Mouse (Mus musculus): ENCODE results near the gene Epha1.

The Epha1 gene

DNA sequence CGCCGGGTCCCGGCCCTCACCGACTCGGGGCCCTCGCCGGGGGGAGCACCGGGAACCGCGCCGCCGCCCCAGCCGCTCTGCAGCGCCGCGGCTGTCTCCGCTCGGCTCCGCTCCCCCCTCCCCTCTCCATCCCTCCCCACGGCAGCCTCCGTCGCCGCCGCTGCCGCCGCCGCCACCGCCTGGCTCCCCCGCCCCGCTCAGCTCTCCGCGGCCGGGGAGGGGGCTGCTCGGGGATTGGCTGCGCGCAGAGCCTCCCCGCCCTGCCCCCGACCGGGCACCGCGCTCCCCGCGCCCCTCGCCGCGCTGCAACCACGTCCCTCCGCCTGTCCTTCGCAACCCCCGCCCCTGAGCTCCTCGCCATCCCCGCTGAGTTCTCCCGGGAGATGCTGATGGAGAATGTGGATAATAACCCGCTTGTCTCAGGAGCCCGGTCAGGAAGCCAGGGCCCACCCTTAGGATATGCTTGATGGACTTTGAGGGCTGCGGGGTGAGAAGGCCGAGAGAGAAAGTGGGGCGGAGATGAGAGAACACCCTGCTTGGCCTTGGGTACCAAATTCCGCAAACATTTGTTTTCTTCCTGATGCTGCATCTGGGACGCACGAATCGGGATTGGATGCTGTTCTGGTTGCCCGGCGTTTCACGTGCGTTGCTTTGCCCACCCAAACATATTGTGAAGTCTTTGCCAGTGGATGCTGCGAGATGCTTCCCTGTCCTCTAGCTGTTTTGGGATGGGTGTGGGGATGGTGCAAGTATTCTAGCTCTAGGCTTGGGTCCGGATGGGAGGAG, 48.4 kb downstream of the Epha1 start, which contains the start of gene Fam131b:
Fam131b (minus strand) TSS at position 162 of the 786 bp plus-strand sequence.
- in situ Hi-C loops (cut with MboI, MseI): loop anchor here (5.0 kb wide), 1 partner anchor 77 kb away; the partner anchor contains the start of gene Gstk1

DNA sequence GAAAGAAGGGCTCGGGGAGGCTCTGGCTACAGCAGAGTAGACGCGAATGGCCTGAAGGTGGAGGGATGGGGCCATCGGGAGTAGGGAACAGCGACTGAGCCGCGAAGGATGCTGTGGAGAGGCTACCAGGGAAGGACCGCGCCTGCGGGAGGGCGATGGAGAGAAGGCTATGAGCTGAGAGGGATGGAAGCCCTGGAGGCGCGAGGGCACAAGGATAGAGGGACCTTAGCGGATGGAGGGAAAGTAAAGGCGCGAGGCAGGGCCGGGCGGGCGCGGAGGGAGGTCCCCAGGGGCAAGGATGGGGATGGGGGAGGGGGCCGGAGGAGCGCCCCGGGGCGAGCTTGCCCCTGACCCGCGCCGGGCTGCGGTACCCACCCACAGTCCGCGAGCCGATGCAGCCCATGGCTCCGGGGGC, 49.0 kb downstream of the Epha1 start:
- in situ Hi-C loops (cut with MboI, MseI): loop anchor here (5.0 kb wide), 1 partner anchor 77 kb away; the partner anchor contains the start of gene Gstk1

DNA sequence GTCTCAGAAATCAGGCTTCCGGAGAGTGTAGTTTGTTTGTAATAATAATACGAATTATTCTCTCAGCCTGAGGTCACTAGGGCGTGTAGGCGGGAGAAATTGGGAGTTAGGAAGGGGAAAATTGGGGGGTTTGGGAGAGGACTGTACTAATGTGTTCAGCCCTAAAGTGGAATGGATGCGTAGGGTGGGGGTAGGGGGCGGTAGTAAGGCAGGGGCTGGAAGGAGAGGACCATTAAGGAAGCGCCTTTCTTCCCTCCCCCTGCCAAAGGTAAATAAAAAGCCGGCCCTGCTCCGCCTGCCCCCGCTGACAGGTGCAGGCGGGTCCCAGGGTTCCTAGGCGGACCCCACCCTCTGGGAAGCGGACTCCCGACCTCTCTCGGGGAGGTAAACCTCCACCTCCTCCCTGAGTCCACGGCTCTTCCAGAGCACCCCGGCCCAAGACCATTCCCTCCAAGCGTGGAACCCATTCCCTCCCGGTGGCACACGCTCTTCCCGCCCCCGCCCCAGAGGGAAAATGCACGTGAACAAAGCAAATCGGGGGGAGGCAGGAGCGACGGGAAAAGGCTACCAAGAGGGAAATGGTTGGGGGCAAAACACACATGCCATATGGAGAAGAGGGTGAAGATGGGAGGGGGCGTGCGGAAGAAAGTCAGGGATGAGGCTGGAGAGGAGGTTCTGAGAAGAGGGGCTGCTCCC, 49.5 kb downstream of the Epha1 start:
- in situ Hi-C loops (cut with MboI, MseI): loop anchor here (5.0 kb wide), 1 partner anchor 76 kb away; the partner anchor contains the start of gene Gstk1

DNA sequence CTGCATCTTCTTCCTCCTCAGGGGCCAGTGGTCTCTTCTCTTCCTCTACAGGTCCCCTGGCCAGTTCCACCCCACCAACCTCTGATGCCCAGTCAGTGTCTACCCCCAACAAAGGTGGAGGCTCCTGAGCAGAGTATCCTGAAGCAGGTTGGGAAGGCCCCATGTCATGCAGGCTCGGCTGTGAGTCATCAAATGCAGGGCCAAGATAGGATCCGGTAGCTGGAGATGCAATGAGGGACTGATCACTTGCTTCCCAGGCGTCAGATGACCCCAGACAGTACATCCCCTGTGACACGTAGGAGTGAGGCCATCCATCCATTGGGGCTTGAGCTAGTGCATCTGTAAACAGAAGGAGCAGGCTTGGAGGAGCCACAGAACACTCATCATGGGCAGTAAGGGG, 54.8 kb downstream of the Epha1 start:
- in situ Hi-C loops (cut with MboI, MseI): loop anchor here (10.0 kb wide), 1 partner anchor 267 kb away; no protein-coding TSS in a partner anchor

DNA sequence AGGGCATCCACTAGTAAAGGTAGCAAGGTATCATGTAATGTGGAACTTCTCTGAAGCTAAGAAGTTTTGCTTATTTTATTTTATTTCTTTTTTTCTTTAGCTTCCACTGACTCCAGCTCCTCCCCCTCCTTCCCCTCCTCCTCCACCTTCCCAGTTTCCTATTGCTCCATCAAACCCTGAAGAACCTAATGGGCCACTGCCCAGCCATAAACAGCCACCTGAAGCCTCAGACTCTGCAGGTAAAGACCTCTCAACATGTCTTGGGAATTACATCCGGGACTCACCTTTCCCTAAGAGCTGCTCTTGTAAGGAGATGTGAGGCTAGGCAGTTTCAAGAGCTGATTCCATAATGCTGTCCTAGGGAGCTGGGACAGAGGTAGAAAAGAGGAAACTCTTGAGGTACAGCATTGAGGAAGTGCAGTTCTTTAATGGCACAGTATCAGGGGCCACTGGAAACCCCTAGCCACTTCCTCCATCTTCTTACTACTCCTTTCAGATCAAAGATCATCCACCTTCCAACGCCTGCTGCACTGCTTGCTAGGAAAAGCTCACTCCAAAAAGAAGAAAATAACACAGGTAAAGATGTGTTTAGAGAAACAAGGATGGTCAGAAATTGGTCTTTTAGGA, 62.5 kb downstream of the Epha1 start:
- in situ Hi-C loops (cut with MboI, MseI): loop anchor here (10.0 kb wide), 1 partner anchor 274 kb away; no protein-coding TSS in a partner anchor

DNA sequence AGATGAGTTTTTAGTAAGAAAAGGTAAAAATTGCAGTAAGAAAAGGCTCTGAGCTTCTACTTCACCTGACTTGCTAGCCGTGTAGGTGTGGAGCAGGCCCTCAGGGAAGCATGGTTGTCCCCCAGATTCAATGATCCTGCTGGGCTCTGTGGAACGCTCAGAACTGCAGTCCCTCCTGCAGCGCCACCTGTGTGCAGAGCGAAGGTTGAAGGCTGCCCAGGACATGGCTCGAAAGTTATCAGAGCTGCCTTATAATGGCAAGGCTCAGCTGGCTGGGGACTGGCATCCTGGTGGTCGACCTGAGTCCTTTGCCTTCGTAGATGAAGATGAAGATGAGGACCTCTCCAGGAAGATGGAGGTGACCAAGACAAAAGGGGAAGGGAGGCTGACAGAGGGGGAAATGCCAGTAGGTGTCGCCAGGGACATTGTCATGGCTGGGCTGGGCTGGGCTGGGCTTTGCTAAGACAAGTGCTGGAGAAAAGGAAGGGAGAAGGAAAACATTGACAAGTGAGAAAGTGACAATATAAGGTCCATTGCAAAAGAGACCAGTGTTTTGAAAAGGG, 63.2 kb downstream of the Epha1 start:
- in situ Hi-C loops (cut with MboI, MseI): loop anchor here (10.0 kb wide), 1 partner anchor 275 kb away; no protein-coding TSS in a partner anchor

Measured in T-helper 1 cell (primary cell).